Mouse (Mus musculus): ENCODE results near the gene Rnf43. TPM values are rescaled to one million over a fixed set of nuclear protein-coding genes. Genes with fewer than 3 reads are reported as not detected.

Gene Rnf43
- polyA plus RNA-seq, 1 experiment from 2014 or later, result 5.5 TPM

- no peaks in the 10 kb centered on the region for H3K36me3 ChIP-seq (ENCODE audit: insufficient read depth, low read length)
- no peak for DNase-seq (ENCODE audit: low spot score)
- H3K4me2 ChIP-seq (ENCODE audit: low read length), result no peak overlapping the region
- no peak overlapping the region for H3K27ac ChIP-seq
- H3K4me1 ChIP-seq (replicated peaks; ENCODE audit: insufficient read depth, low read length), result no peaks in the 10 kb centered on the region
- ATAC-seq (replicated peaks; ENCODE audit: low FRiP score, low read depth), result no peak
- no peaks in the 10 kb centered on the region for H3K9me3 ChIP-seq (replicated peaks; ENCODE audit: low read length)
- TF ChIP-seq CTCF (IDR thresholded peaks at IDR 0.05; ENCODE audit: low read depth), result no peak
- no peak overlapping the region for H3K4me3 ChIP-seq (replicated peaks; ENCODE audit: low read depth, low read length)
- H3K27me3 ChIP-seq (ENCODE audit: insufficient read depth, low read length), result peaks cover 30% of the 10 kb centered on the region
- no peak overlapping the region for H3K9ac ChIP-seq (ENCODE audit: low read depth, low read length)
- 77% methylated on average over 7 of the region's 7 CpGs for WGBS
Measured at GRCm38 (mm10) chr11:87758161-87758911, 95.8 kb downstream of the Rnf43 start.

GRCm38 (mm10) chr11:87758957-87759608 lies 96.6 kb downstream of the Rnf43 start:
- Histone ChIP-seq H3K4me1 (replicated peaks; ENCODE audit: insufficient read depth, low read length) (0 out of 2 replicates have a peak, but pooled peaks cover 7% of the 10 kb centered on the region), H3K4me3 (replicated peaks; ENCODE audit: low read depth, low read length) (no peak overlapping the region), H3K9me3 (replicated peaks; ENCODE audit: low read length) (no peaks in the 10 kb centered on the region), H3K4me2 (ENCODE audit: low read length) (no peak overlapping the region), H3K27me3 (ENCODE audit: insufficient read depth, low read length) (peaks cover 30% of the 10 kb centered on the region), H3K9ac (ENCODE audit: low read depth, low read length) (no peak overlapping the region), H3K36me3 (ENCODE audit: insufficient read depth, low read length) (no peaks in the 10 kb centered on the region), H3K27ac (no peak overlapping the region)
- WGBS, result 78% methylated on average over 4 of the region's 4 CpGs
- TF ChIP-seq CTCF (IDR thresholded peaks at IDR 0.05; ENCODE audit: low read depth), result no peak
- ATAC-seq (replicated peaks; ENCODE audit: low FRiP score, low read depth), result no peak
- no peak for DNase-seq (ENCODE audit: low spot score)

GRCm38 (mm10) chr11:87759609-87760005 lies 97.1 kb downstream of the Rnf43 start:
- no peak overlapping the region for H3K4me2 ChIP-seq (ENCODE audit: low read length)
- DNase-seq (ENCODE audit: low spot score) (no peak), ATAC-seq (replicated peaks; ENCODE audit: low FRiP score, low read depth) (no peak)
- H3K4me3 ChIP-seq (replicated peaks; ENCODE audit: low read depth, low read length), result no peak overlapping the region
- no peaks in the 10 kb centered on the region for H3K9me3 ChIP-seq (replicated peaks; ENCODE audit: low read length)
- TF ChIP-seq CTCF (IDR thresholded peaks at IDR 0.05; ENCODE audit: low read depth), result peak; percentile 46
- H3K27me3 ChIP-seq (ENCODE audit: insufficient read depth, low read length), result peaks cover 34% of the 10 kb centered on the region
- WGBS, result 6% methylated on average over 3 of the region's 3 CpGs
- H3K27ac ChIP-seq, result no peak overlapping the region
- no peaks in the 10 kb centered on the region for H3K36me3 ChIP-seq (ENCODE audit: insufficient read depth, low read length)
- peaks cover 10% of the 10 kb centered on the region; the same call in 1 of the 2 replicates for H3K4me1 ChIP-seq (replicated peaks; ENCODE audit: insufficient read depth, low read length)
- H3K9ac ChIP-seq (ENCODE audit: low read depth, low read length), result no peak overlapping the region

- ATAC-seq (replicated peaks; ENCODE audit: low FRiP score, low read depth) (no peak), DNase-seq (ENCODE audit: low spot score) (no peak)
- Histone ChIP-seq H3K9me3 (replicated peaks; ENCODE audit: low read length) (no peaks in the 10 kb centered on the region), H3K4me1 (replicated peaks; ENCODE audit: insufficient read depth, low read length) (peaks cover 12% of the 10 kb centered on the region; the same call in 1 of the 2 replicates), H3K27me3 (ENCODE audit: insufficient read depth, low read length) (peaks cover 41% of the 10 kb centered on the region), H3K27ac (no peak within 1 kb of the TSS), H3K36me3 (ENCODE audit: insufficient read depth, low read length) (no peaks in the 10 kb centered on the region), H3K4me3 (replicated peaks; ENCODE audit: low read depth, low read length) (no peak within 1 kb of the TSS), H3K4me2 (ENCODE audit: low read length) (no peak within 1 kb of the TSS), H3K9ac (ENCODE audit: low read depth, low read length) (no peak within 1 kb of the TSS)
- no peak for TF ChIP-seq CTCF (IDR thresholded peaks at IDR 0.05; ENCODE audit: low read depth)
- WGBS, result 10% methylated on average over 23 of the region's 23 CpGs
Measured at GRCm38 (mm10) chr11:87760301-87761081, 98.0 kb downstream of the Rnf43 start, which contains the start of gene Tspoap1. Gene Tspoap1 (plus strand): TSS chr11:87760541.

- 70% methylated on average over 11 of the region's 11 CpGs for WGBS
- H3K4me2 ChIP-seq (ENCODE audit: low read length), result no peak overlapping the region
- H3K27me3 ChIP-seq (ENCODE audit: insufficient read depth, low read length), result peaks cover 41% of the 10 kb centered on the region
- TF ChIP-seq CTCF (IDR thresholded peaks at IDR 0.05; ENCODE audit: low read depth), result no peak
- peaks cover 12% of the 10 kb centered on the region; the same call in 1 of the 2 replicates for H3K4me1 ChIP-seq (replicated peaks; ENCODE audit: insufficient read depth, low read length)
- no peak for DNase-seq (ENCODE audit: low spot score)
- H3K9ac ChIP-seq (ENCODE audit: low read depth, low read length), result no peak overlapping the region
- no peaks in the 10 kb centered on the region for H3K36me3 ChIP-seq (ENCODE audit: insufficient read depth, low read length)
- ATAC-seq (replicated peaks; ENCODE audit: low FRiP score, low read depth), result no peak
- no peak overlapping the region for H3K4me3 ChIP-seq (replicated peaks; ENCODE audit: low read depth, low read length)
- H3K9me3 ChIP-seq (replicated peaks; ENCODE audit: low read length), result no peaks in the 10 kb centered on the region
- no peak overlapping the region for H3K27ac ChIP-seq
Measured at GRCm38 (mm10) chr11:87761181-87761721, 98.7 kb downstream of the Rnf43 start.

Data from kidney, postnatal 0 days (tissue).